Mouse (Mus musculus): ENCODE measurements around the gene Syt15. TPM values are rescaled to one million over a fixed set of nuclear protein-coding genes. Genes with fewer than 3 reads are reported as not detected.

Gene Syt15
- polyA plus RNA-seq, 1 experiment from 2014 or later, result 0.36 TPM

DNA sequence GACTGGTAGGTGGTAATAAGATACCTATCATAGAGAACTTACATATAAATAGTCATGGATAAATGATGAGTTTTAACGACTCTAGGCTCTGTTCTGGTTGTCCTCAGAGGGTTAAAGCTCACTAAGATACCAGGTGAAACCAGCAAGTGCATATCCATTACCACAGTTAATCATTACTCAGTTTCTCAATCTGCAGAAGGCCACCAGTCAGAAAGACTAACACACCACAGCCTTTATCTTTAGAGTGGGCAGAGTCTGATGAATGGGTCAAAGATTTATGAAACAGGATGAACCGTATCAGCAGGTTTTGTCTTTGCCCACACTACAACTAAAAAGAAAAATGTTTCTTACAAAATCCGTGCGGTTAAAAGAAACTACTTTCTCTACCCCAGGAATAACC, 55.8 kb downstream of the Syt15 start:
- Histone ChIP-seq H3K4me1 (no peaks in the 10 kb centered on the region), H3K27ac (no peak overlapping the region), H3K4me3 (no peak overlapping the region), H3K36me3 (no peaks in the 10 kb centered on the region), H3K4me2 (replicated peaks) (no peak overlapping the region), H3K27me3 (no peaks in the 10 kb centered on the region), H3K9me3 (replicated peaks) (no peaks in the 10 kb centered on the region), H3K9ac (no peak overlapping the region)
- 92% methylated on average over 4 of the region's 4 CpGs for WGBS
- ATAC-seq (ENCODE audit: low FRiP score), result no peak

DNA sequence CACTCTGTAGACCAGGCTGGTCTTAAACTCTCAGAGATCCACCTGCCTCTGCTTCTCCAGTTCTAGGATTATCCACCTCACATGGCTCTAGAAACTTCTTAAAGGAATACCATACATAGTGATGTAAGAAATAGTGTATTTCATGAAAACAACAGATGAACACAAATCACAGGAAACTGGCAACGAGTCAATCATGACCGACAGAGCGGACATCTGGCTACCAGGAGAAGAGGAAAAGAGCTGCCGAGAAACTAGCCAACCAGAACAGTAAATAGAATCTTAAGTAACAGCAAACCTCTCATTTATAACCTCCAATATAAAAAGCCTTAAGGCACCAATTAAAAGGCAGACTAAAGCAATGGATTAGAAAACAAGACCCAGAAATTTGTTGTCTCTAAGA, 60.3 kb downstream of the Syt15 start:
- Histone ChIP-seq H3K4me1 (no peaks in the 10 kb centered on the region), H3K4me2 (replicated peaks) (no peak overlapping the region), H3K27ac (no peak overlapping the region), H3K27me3 (no peaks in the 10 kb centered on the region), H3K9me3 (replicated peaks) (no peaks in the 10 kb centered on the region), H3K4me3 (no peak overlapping the region), H3K36me3 (no peaks in the 10 kb centered on the region), H3K9ac (no peak overlapping the region)
- no peak for ATAC-seq (ENCODE audit: low FRiP score)
- 80% methylated on average over 4 of the region's 4 CpGs for WGBS

Other genes starting within 250 kb of the Syt15 start
- 0.25 and 0.34 TPM in 2 replicates for gene Zfp488, start 240.8 kb upstream of the Syt15 start, polyA plus RNA-seq (2016; fragmentation: Nextera tagmentation; extraction: Ambion mirVana)
- not detected in 2 replicates for gene Gm30083, start 204.4 kb upstream of the Syt15 start, polyA plus RNA-seq (2016; fragmentation: Nextera tagmentation; extraction: Ambion mirVana)
- not detected in 2 replicates for gene Gm5460, start 202.8 kb upstream of the Syt15 start, polyA plus RNA-seq (2016; fragmentation: Nextera tagmentation; extraction: Ambion mirVana)
- not detected in 2 replicates for gene Antxrl, start 166.9 kb upstream of the Syt15 start, polyA plus RNA-seq (2016; fragmentation: Nextera tagmentation; extraction: Ambion mirVana)
- 1.1 and 1.3 TPM in 2 replicates for gene Anxa8, start 133.6 kb upstream of the Syt15 start, polyA plus RNA-seq (2016; fragmentation: Nextera tagmentation; extraction: Ambion mirVana)
- gene A630023A22Rik, start 116.8 kb upstream of the Syt15 start, polyA plus RNA-seq (2016; fragmentation: Nextera tagmentation; extraction: Ambion mirVana), result not detected in 2 replicates
- gene Npy4r, start 67.1 kb upstream of the Syt15 start, polyA plus RNA-seq (2016; fragmentation: Nextera tagmentation; extraction: Ambion mirVana), result 0.05 and 0.10 TPM in 2 replicates
- gene Gprin2, start 17.9 kb upstream of the Syt15 start, polyA plus RNA-seq (2016; fragmentation: Nextera tagmentation; extraction: Ambion mirVana), result 3.3 and 4.8 TPM in 2 replicates
- 8.5 and 9.4 TPM in 2 replicates for gene Shld2, start 90.9 kb downstream of the Syt15 start, polyA plus RNA-seq (2016; fragmentation: Nextera tagmentation; extraction: Ambion mirVana)
- gene Glud1, start 91.1 kb downstream of the Syt15 start, polyA plus RNA-seq (2016; fragmentation: Nextera tagmentation; extraction: Ambion mirVana), result 97.7 and 110 TPM in 2 replicates
- not detected in 2 replicates for gene Fam25c, start 135.8 kb downstream of the Syt15 start, polyA plus RNA-seq (2016; fragmentation: Nextera tagmentation; extraction: Ambion mirVana)
- gene Sncg, start 155.2 kb downstream of the Syt15 start, polyA plus RNA-seq (2016; fragmentation: Nextera tagmentation; extraction: Ambion mirVana), result 130 and 136 TPM in 2 replicates
- 7.0 and 7.3 TPM in 2 replicates for gene Mmrn2, start 155.9 kb downstream of the Syt15 start, polyA plus RNA-seq (2016; fragmentation: Nextera tagmentation; extraction: Ambion mirVana)

All from hindbrain, embryonic 12.5 days (tissue).